Mouse (Mus musculus) midbrain, postnatal 0 days (tissue): Measurements from ENCODE around the gene Pym1. TPM values are rescaled to one million over a fixed set of nuclear protein-coding genes. Genes with fewer than 3 reads are reported as not detected.
A peak's percentile ranks its signal among the peaks of the same experiment; 100 is the strongest.

Source experiments
- ATAC-seq: fragments of 200-750 bp; cut with Nextera tagmentation; 2 replicates; pipeline ENCODE4 v1.8.0; 2017; ENCODE audit warnings: moderate number of reproducible peaks, mild to moderate bottlenecking, moderate TSS enrichment, moderate library complexity; ENCODE audit not compliant: low FRiP score
- DNase-seq: peaks from one replicate; pipeline ENCODE4 v3.0.0-alpha.2; 2015; ENCODE audit warnings: low spot score
- H3K27ac ChIP-seq: fragments of 300-500 bp; sonication (generic); 2 replicates; pipeline ENCODE4 v1.5.1; 2014; ENCODE audit warnings: low read depth, mild to moderate bottlenecking, low read length, mixed read lengths
- H3K27me3 ChIP-seq: fragments of 300-500 bp; sonication (generic); 2 replicates; pipeline ENCODE4 v1.6.1; 2014; ENCODE audit warnings: low read length, control low read depth, mixed read lengths; ENCODE audit not compliant: insufficient read depth
- H3K36me3 ChIP-seq: fragments of 300-500 bp; sonication (generic); 2 replicates; pipeline ENCODE4 v1.6.1; 2014; ENCODE audit warnings: low read length, control low read depth, mixed read lengths; ENCODE audit not compliant: insufficient read depth
- H3K4me1 ChIP-seq: fragments of 300-500 bp; sonication (generic); 2 replicates; pipeline ENCODE4 v1.6.1; 2014; ENCODE audit warnings: mild to moderate bottlenecking, control low read depth, antibody characterized with exemption, low read length, mixed read lengths; ENCODE audit not compliant: insufficient read depth
- H3K4me2 ChIP-seq: fragments of 300-500 bp; sonication (generic); 2 replicates; pipeline ENCODE4 v1.6.1; 2014; ENCODE audit warnings: low read depth, mild to moderate bottlenecking, low read length, mixed read lengths; ENCODE audit not compliant: poor library complexity, severe bottlenecking
- H3K4me3 ChIP-seq: fragments of 300-500 bp; sonication (generic); 2 replicates; pipeline ENCODE4 v1.5.1; 2014; ENCODE audit warnings: low read depth, mild to moderate bottlenecking, low read length, moderate library complexity
- H3K9ac ChIP-seq: fragments of 300-500 bp; sonication (generic); replicated peaks from 2 replicates; pipeline ENCODE4 v1.6.1; 2014; ENCODE audit warnings: mild to moderate bottlenecking, low read length, moderate library complexity, mixed read lengths; ENCODE audit not compliant: poor library complexity, severe bottlenecking
- H3K9me3 ChIP-seq: fragments of 300-500 bp; sonication (generic); 2 replicates; pipeline ENCODE4 v1.6.1; 2016; ENCODE audit warnings: low read length, control low read depth
- CTCF ChIP-seq: IDR thresholded peaks from 2 replicates; pipeline ENCODE4 v1.5.1; 2016; ENCODE audit warnings: antibody characterized with exemption, mild to moderate bottlenecking
- WGBS: fragments of 180-500 bp; shearing (Covaris S2); extraction: QIAGEN DNeasy Blood & Tissue Kit; methylation state at CpG from one replicate; pipeline ENCODE4 v1.1.7; 2014; 5-methylcytosine and 5-hydroxymethylcytosine counted together
- polyA plus RNA-seq: library from polyadenylated mRNA; unstranded; fragments of >200 nt; fragmentation: Nextera tagmentation; extraction: Ambion mirVana; gene quantifications from 2 replicates; pipeline ENCODE4 v1.2.1, GENCODE M21; 2015
- total RNA-seq: library from RNA; depleted of rRNA; stranded (reverse); fragments of >200 nt; gene quantifications from 2 replicates; pipeline ENCODE4 v1.2.3, GENCODE M21; 2014; rRNA removed

Pym1 gene
- total and polyA plus RNA-seq, 2 experiments from 2014 or later, result 52.2 to 54.9 TPM

DNA sequence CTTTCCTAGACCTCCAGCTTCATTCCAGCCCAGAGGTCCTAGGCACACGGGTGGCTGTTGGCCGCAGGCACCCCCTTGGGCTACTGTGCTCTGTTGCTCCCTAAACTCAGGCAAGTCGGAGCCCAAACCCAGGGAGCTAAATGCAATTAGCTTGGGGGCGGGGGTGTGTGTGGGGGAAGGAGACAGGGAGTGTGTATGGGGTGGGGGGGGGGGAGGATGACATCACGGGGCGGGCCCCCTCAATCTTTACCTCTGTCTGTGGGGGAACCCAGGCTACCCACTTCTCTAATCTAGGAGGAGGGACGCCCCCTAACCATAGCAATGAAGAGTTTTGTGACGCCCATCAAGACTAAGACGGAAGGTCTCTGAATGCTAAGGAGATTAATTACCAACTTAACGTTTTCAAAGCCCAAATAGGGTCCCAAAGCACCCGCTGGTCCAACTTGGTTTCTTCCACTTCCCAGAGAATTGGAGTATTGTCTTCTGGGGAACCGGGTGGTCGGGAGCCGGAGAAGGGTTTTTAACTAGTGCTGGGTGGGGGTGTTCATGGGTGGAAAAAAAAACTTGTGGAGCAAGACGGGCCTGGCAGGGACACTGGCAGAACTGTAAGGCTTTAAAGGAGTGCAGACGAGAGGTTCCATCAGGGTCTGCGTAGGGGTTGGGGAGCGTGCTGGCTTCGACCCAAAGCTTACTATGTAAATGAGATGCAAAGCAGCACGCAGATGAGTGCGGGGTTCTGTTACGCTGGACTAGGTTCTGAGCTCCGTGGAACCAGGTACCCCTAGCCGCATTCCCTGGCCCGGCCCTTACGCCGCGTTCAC, 56.8 kb downstream of the Pym1 start, which contains the start of gene Tmem198b:
TSS of gene Tmem198b (minus strand) at position 100 of the 821 bp plus-strand sequence.
- peaks cover 28% of the 10 kb centered on the region for H3K4me1 ChIP-seq
- peak; percentile 68 for ATAC-seq
- H3K27me3 ChIP-seq, result no peaks in the 10 kb centered on the region
- peaks cover 14% of the 10 kb centered on the region; the same call in 1 of the 2 replicates for H3K36me3 ChIP-seq
- under 1% methylated on average over 26 of the region's 28 CpGs for WGBS
- peak within 1 kb of the TSS; percentile 87 for H3K9ac ChIP-seq
- TF ChIP-seq CTCF, result no peak
- H3K27ac ChIP-seq, result peak within 1 kb of the TSS; percentile 96
- H3K9me3 ChIP-seq, result no peaks in the 10 kb centered on the region
- H3K4me3 ChIP-seq, result peak within 1 kb of the TSS; percentile 85
- peak within 1 kb of the TSS; percentile 77 for H3K4me2 ChIP-seq
- peak; percentile 79 for DNase-seq

DNA sequence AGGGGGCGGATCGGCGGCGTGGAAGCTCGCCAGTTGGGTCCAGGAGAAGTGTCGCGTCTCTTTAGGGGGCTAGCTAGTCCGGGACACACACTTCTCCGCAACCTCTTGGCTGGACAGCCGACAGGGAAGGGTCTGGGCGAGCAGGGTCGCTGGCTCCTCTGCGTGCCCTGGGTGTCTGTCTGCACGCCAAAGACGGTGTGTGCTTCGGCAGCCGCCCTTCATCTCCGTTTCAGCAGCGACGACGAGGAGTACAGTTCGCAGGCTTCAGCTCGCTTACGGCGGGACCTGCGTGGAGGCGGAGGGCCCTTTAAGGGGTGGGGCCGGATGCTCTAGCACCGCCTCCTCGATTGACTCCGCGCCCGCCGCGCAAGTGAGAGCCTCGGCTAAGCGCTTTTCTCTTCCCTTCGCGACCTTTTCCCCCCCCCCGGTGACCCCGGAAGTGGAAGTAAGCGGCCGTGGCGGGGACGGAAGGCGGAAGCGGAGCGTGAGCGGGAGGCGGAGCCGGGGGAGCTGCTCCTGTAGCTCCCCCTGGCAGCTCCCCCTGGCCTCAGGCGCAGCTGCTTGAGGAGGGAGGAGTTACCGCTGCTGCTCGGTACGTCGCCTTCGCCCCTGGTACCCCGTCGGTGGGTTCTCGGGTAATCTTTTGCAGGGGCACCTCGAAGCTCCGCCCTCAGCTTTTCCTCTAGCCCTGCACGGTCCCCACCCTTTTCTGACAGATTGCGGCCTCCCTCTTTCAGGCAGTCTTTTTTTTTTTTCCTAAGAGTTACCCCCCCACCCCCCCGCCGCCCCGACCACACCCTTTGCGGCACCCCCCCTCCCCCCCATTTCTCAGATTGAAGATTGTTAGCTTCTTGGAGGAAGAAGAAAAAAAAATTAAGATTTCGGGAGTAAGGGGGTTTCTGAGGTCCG, 57.7 kb downstream of the Pym1 start:
- Histone ChIP-seq H3K4me2 (peak overlapping the region; percentile 77), H3K4me1 (peaks cover 30% of the 10 kb centered on the region), H3K36me3 (peaks cover 14% of the 10 kb centered on the region; the same call in 1 of the 2 replicates), H3K9me3 (no peaks in the 10 kb centered on the region), H3K9ac (peak overlapping the region; percentile 87), H3K27ac (peak overlapping the region; percentile 96), H3K4me3 (peak overlapping the region; percentile 85), H3K27me3 (no peaks in the 10 kb centered on the region)
- DNase-seq (peak; percentile 98), ATAC-seq (peak; percentile 94)
- under 1% methylated on average over 67 of the region's 70 CpGs for WGBS
- TF ChIP-seq CTCF, result peak; percentile 50

DNA sequence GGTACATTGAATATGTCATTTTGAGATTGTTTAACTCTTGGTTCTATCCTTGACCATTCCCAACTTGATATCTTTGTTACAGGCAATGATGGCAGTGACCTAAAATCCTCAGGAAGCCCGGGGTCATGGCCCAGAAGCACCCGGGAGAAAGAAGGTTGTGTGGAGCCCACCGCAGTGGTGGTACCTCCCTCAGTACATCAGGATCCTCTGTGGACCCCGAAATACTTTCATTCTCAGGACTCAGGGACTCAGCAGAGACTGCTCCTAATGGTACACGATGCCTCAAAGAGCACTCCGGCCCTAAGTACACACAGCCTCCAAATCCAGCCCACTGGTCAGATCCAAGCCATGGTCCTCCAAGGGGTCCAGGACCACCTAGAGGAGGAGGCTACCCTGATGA, 58.4 kb downstream of the Pym1 start:
- H3K27ac ChIP-seq, result peak overlapping the region; percentile 96; the same call in 1 of the 2 replicates
- no peak for TF ChIP-seq CTCF
- WGBS, result 59% methylated on average over 6 of the region's 6 CpGs
- ATAC-seq (no peak), DNase-seq (no peak)
- peaks cover 14% of the 10 kb centered on the region; the same call in 1 of the 2 replicates for H3K36me3 ChIP-seq
- H3K9me3 ChIP-seq, result no peaks in the 10 kb centered on the region
- H3K9ac ChIP-seq, result peak overlapping the region; percentile 87
- H3K4me3 ChIP-seq, result peak overlapping the region; percentile 85
- peaks cover 30% of the 10 kb centered on the region for H3K4me1 ChIP-seq
- H3K27me3 ChIP-seq, result no peaks in the 10 kb centered on the region
- peak overlapping the region; percentile 77 for H3K4me2 ChIP-seq

DNA sequence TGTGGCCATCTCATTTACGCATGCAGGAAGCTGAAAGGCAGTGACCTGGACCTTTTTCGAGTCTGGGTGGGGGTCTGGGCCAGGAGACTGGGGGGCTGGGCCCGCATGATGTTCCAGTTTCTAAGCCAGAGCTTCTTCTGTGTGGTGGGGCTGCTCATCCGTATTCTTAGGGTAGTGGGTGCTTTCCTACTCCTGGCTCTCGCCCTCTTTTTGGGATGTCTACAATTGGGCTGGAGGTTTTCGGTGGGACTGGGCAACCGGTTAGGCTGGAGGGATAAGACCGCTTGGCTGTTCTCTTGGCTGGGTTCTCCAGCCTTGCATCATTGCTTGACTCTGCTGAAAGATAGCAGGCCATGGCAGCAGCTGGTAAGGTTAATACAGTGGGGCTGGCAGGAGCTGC, 59.3 kb downstream of the Pym1 start:
- peaks cover 30% of the 10 kb centered on the region for H3K4me1 ChIP-seq
- no peak for TF ChIP-seq CTCF

More for the DNA sequence above, 59.3 kb downstream of the Pym1 start:
- Histone ChIP-seq H3K27me3 (no peaks in the 10 kb centered on the region), H3K4me2 (peak overlapping the region; percentile 77), H3K36me3 (peaks cover 9% of the 10 kb centered on the region; the same call in 1 of the 2 replicates), H3K27ac (no peak overlapping the region), H3K9me3 (no peaks in the 10 kb centered on the region), H3K9ac (peak overlapping the region; percentile 44; the same call in 1 of the 2 replicates), H3K4me3 (peak overlapping the region; percentile 14)
- 91% methylated on average over 8 of the region's 8 CpGs for WGBS
- no peak for ATAC-seq
- no peak for DNase-seq

Other genes with a start within 250 kb of the Pym1 start
- gene Myl6b, start 249.2 kb upstream of the Pym1 start, total RNA-seq, result 24.6 and 28.6 TPM in 2 replicates
- 4.9 and 5.4 TPM in 2 replicates for gene Myl6b, start 249.2 kb upstream of the Pym1 start, polyA plus RNA-seq
- gene Esyt1, start 222.0 kb upstream of the Pym1 start, total RNA-seq, result 16.2 and 16.6 TPM in 2 replicates
- 7.3 and 7.4 TPM in 2 replicates for gene Esyt1, start 222.0 kb upstream of the Pym1 start, polyA plus RNA-seq
- gene Zc3h10, start 200.1 kb upstream of the Pym1 start, total RNA-seq, result 20.6 and 30.3 TPM in 2 replicates
- gene Zc3h10, start 200.1 kb upstream of the Pym1 start, polyA plus RNA-seq, result 12.0 and 12.5 TPM in 2 replicates
- 772 and 807 TPM in 2 replicates for gene Rpl41, start 198.6 kb upstream of the Pym1 start, total RNA-seq
- gene Rpl41, start 198.6 kb upstream of the Pym1 start, polyA plus RNA-seq, result 2,464 and 2,473 TPM in 2 replicates
- gene Pa2g4, start 181.9 kb upstream of the Pym1 start, total RNA-seq, result 78.0 and 82.4 TPM in 2 replicates
- gene Pa2g4, start 181.9 kb upstream of the Pym1 start, polyA plus RNA-seq, result 107 and 110 TPM in 2 replicates
- gene Erbb3, start 158.2 kb upstream of the Pym1 start, total RNA-seq, result 1.1 and 1.2 TPM in 2 replicates
- 0.21 and 0.33 TPM in 2 replicates for gene Erbb3, start 158.2 kb upstream of the Pym1 start, polyA plus RNA-seq
- 1,580 and 1,646 TPM in 2 replicates for gene Rps26, start 121.1 kb upstream of the Pym1 start, total RNA-seq
- gene Rps26, start 121.1 kb upstream of the Pym1 start, polyA plus RNA-seq, result 382 and 398 TPM in 2 replicates
- 21.9 and 26.2 TPM in 2 replicates for gene Ikzf4, start 101.9 kb upstream of the Pym1 start, total RNA-seq
- gene Ikzf4, start 101.9 kb upstream of the Pym1 start, polyA plus RNA-seq, result 16.8 and 17.9 TPM in 2 replicates
- gene Suox, start 73.8 kb upstream of the Pym1 start, total RNA-seq, result 11.5 and 15.7 TPM in 2 replicates
- gene Suox, start 73.8 kb upstream of the Pym1 start, polyA plus RNA-seq, result 8.9 and 11.8 TPM in 2 replicates
- gene Rab5b, start 51.6 kb upstream of the Pym1 start, total RNA-seq, result 129 and 131 TPM in 2 replicates
- gene Rab5b, start 51.6 kb upstream of the Pym1 start, polyA plus RNA-seq, result 112 and 115 TPM in 2 replicates
- 0.76 and 3.4 TPM in 2 replicates for gene Pmel, start 43.7 kb upstream of the Pym1 start, total RNA-seq
- 1.0 and 1.1 TPM in 2 replicates for gene Pmel, start 43.7 kb upstream of the Pym1 start, polyA plus RNA-seq
- 7.8 and 11.1 TPM in 2 replicates for gene Cdk2, start 42.9 kb upstream of the Pym1 start, total RNA-seq
- 8.7 and 10.7 TPM in 2 replicates for gene Cdk2, start 42.9 kb upstream of the Pym1 start, polyA plus RNA-seq
- gene Dgka, start 3.0 kb upstream of the Pym1 start, total RNA-seq, result 4.5 and 7.5 TPM in 2 replicates
- 4.9 and 5.1 TPM in 2 replicates for gene Dgka, start 3.0 kb upstream of the Pym1 start, polyA plus RNA-seq
- gene Mmp19, start 43.0 kb downstream of the Pym1 start, total RNA-seq, result 1.3 and 1.8 TPM in 2 replicates
- 0.29 and 0.54 TPM in 2 replicates for gene Mmp19, start 43.0 kb downstream of the Pym1 start, polyA plus RNA-seq
- gene Dnajc14, start 56.2 kb downstream of the Pym1 start, total RNA-seq, result 31.4 and 39.4 TPM in 2 replicates
- gene Dnajc14, start 56.2 kb downstream of the Pym1 start, polyA plus RNA-seq, result 34.6 and 37.7 TPM in 2 replicates
- 18.6 and 21.8 TPM in 2 replicates for gene Tmem198b, start 56.5 kb downstream of the Pym1 start, total RNA-seq
- 17.1 and 18.9 TPM in 2 replicates for gene Tmem198b, start 56.5 kb downstream of the Pym1 start, polyA plus RNA-seq
- gene Sarnp, start 69.4 kb downstream of the Pym1 start, total RNA-seq, result 30.7 and 36.8 TPM in 2 replicates
- gene Sarnp, start 69.4 kb downstream of the Pym1 start, polyA plus RNA-seq, result 120 and 126 TPM in 2 replicates
- gene Ormdl2, start 73.8 kb downstream of the Pym1 start, total RNA-seq, result 6.9 and 11.1 TPM in 2 replicates
- gene Ormdl2, start 73.8 kb downstream of the Pym1 start, polyA plus RNA-seq, result 15.0 and 15.6 TPM in 2 replicates
- gene Gdf11, start 143.8 kb downstream of the Pym1 start, total RNA-seq, result 16.9 and 22.4 TPM in 2 replicates
- gene Gdf11, start 143.8 kb downstream of the Pym1 start, polyA plus RNA-seq, result 6.5 and 7.5 TPM in 2 replicates
- 16.6 and 28.6 TPM in 2 replicates for gene Cd63, start 153.1 kb downstream of the Pym1 start, total RNA-seq
- gene Cd63, start 153.1 kb downstream of the Pym1 start, polyA plus RNA-seq, result 231 and 238 TPM in 2 replicates
- gene Rdh5, start 175.0 kb downstream of the Pym1 start, total RNA-seq, result 8.8 and 10.5 TPM in 2 replicates
- gene Rdh5, start 175.0 kb downstream of the Pym1 start, polyA plus RNA-seq, result 8.8 and 10.8 TPM in 2 replicates
- gene Bloc1s1, start 176.1 kb downstream of the Pym1 start, total RNA-seq, result 87.8 and 100 TPM in 2 replicates
- 240 and 265 TPM in 2 replicates for gene Bloc1s1, start 176.1 kb downstream of the Pym1 start, polyA plus RNA-seq
- gene Itga7, start 185.9 kb downstream of the Pym1 start, total RNA-seq, result 18.9 and 23.3 TPM in 2 replicates
- gene Itga7, start 185.9 kb downstream of the Pym1 start, polyA plus RNA-seq, result 13.6 and 14.0 TPM in 2 replicates
- gene Mettl7b, start 213.1 kb downstream of the Pym1 start, total RNA-seq, result not detected in 2 replicates
- not detected in 2 replicates for gene Mettl7b, start 213.1 kb downstream of the Pym1 start, polyA plus RNA-seq
- not detected in 2 replicates for gene Olfr9, start 241.5 kb downstream of the Pym1 start, total RNA-seq
- gene Olfr9, start 241.5 kb downstream of the Pym1 start, polyA plus RNA-seq, result not detected in 2 replicates